Mouse (Mus musculus) MEL (cell line): ENCODE measurements around the gene Cdh13. TPM values are rescaled to one million over a fixed set of nuclear protein-coding genes. Genes with fewer than 3 reads are reported as not detected.

Source experiments
- DNase-seq: peaks from one replicate; pipeline ENCODE4 v3.0.0; 2011; ENCODE audit warnings: low read depth, low spot score
- H3K27ac ChIP-seq: 2 replicates; pipeline ENCODE4 v1.5.1; 2012; ENCODE audit warnings: low read depth, mild to moderate bottlenecking, control low read depth, low read length, moderate library complexity; ENCODE audit not compliant: control insufficient read depth
- H3K27me3 ChIP-seq, 2 experiments: fragments of 150-350 bp in 1 of 2; sonication (generic) in 1 of 2; 2 replicates each; pipeline ENCODE4 v1.6.1; 2012; ENCODE audit warnings: low read length in 2 of 2, mild to moderate bottlenecking in 2 of 2, improper control_type of control experiment in 1 of 2, moderate library complexity in 1 of 2; ENCODE audit not compliant: insufficient read depth in 2 of 2, control insufficient read depth in 1 of 2
- H3K36me3 ChIP-seq, 2 experiments: 2 replicates each; pipeline ENCODE4 v1.6.1; 2012 to 2014; ENCODE audit warnings: low read length in 2 of 2, improper control_type of control experiment in 1 of 2, inconsistent platforms in 1 of 2, mild to moderate bottlenecking in 1 of 2; ENCODE audit not compliant: insufficient read depth in 2 of 2, control insufficient read depth in 1 of 2
- H3K4me1 ChIP-seq, 2 experiments: fragments of 150-350 bp in 1 of 2; sonication (generic) in 1 of 2; 2 replicates each; pipeline ENCODE4 v1.6.1; 2012; ENCODE audit warnings: low read length in 2 of 2, improper control_type of control experiment in 1 of 2, mild to moderate bottlenecking in 1 of 2; ENCODE audit not compliant: insufficient read depth in 2 of 2, control insufficient read depth in 1 of 2
- H3K4me3 ChIP-seq, 2 experiments: fragments of 150-350 bp in 1 of 2; sonication (generic) in 1 of 2; 2 replicates each; pipeline ENCODE4 v1.5.1; 2012; ENCODE audit warnings: low read depth in 2 of 2, low read length in 2 of 2, mild to moderate bottlenecking in 2 of 2, moderate library complexity in 2 of 2, control low read depth in 1 of 2, improper control_type of control experiment in 1 of 2; ENCODE audit not compliant: control insufficient read depth in 1 of 2, insufficient read depth in 1 of 2
- H3K79me2 ChIP-seq: 2 replicates; pipeline ENCODE4 v1.6.1; 2012; ENCODE audit warnings: mild to moderate bottlenecking, low read length, moderate library complexity; ENCODE audit not compliant: control insufficient read depth, poor library complexity, insufficient read depth
- H3K9ac ChIP-seq: 2 replicates; pipeline ENCODE4 v1.6.1; 2012; ENCODE audit warnings: low read depth, mild to moderate bottlenecking, control low read depth, low read length, moderate library complexity; ENCODE audit not compliant: control insufficient read depth, poor library complexity, severe bottlenecking
- H3K9me3 ChIP-seq: fragments of 150-350 bp; sonication (generic); replicated peaks from 2 replicates; pipeline ENCODE4 v1.6.1; 2012; ENCODE audit warnings: mild to moderate bottlenecking, low read length, improper control_type of control experiment, moderate library complexity; ENCODE audit not compliant: insufficient read depth
- BHLHE40 ChIP-seq: IDR thresholded peaks from 2 replicates; pipeline ENCODE4 v1.6.1; 2012; ENCODE audit warnings: low read depth, mild to moderate bottlenecking, inconsistent platforms, low read length, improper control_type of control experiment, borderline replicate concordance
- CHD2 ChIP-seq: IDR thresholded peaks from 2 replicates; pipeline ENCODE4 v1.6.1; 2011; ENCODE audit warnings: low read length, improper control_type of control experiment
- ELF1 ChIP-seq: IDR thresholded peaks from 2 replicates; pipeline ENCODE4 v1.6.1; 2014; ENCODE audit warnings: low read depth, mild to moderate bottlenecking, inconsistent platforms, low read length, improper control_type of control experiment, moderate library complexity
- ETS1 ChIP-seq: IDR thresholded peaks from 2 replicates; pipeline ENCODE4 v1.6.1; 2012; ENCODE audit warnings: low read depth, mild to moderate bottlenecking, inconsistent platforms, low read length, improper control_type of control experiment, moderate library complexity
- GABPA ChIP-seq: IDR thresholded peaks from 2 replicates; pipeline ENCODE4 v1.6.1; 2012; ENCODE audit warnings: low read depth, mild to moderate bottlenecking, inconsistent platforms, low read length, improper control_type of control experiment, moderate library complexity
- JUND ChIP-seq: IDR thresholded peaks from 2 replicates; pipeline ENCODE4 v1.6.1; 2011; ENCODE audit warnings: low read depth, mild to moderate bottlenecking, improper control_type of control experiment, low read length
- MAFK ChIP-seq: IDR thresholded peaks from 2 replicates; pipeline ENCODE4 v1.6.1; 2011; ENCODE audit warnings: low read depth, mild to moderate bottlenecking, low read length, improper control_type of control experiment, borderline replicate concordance
- MAX ChIP-seq: IDR thresholded peaks from 2 replicates; pipeline ENCODE4 v1.6.1; 2011; ENCODE audit warnings: low read length, improper control_type of control experiment
- MAZ ChIP-seq: IDR thresholded peaks from 2 replicates; pipeline ENCODE4 v1.6.1; 2012; ENCODE audit warnings: low read depth, mild to moderate bottlenecking, inconsistent platforms, low read length, improper control_type of control experiment
- MEF2A ChIP-seq: IDR thresholded peaks from 2 replicates; pipeline ENCODE4 v1.6.1; 2014; ENCODE audit warnings: low read depth, mild to moderate bottlenecking, inconsistent platforms, low read length, improper control_type of control experiment; ENCODE audit not compliant: poor library complexity, insufficient replicate concordance, severe bottlenecking; ENCODE audit errors: extremely low read depth
- MXI1 ChIP-seq: IDR thresholded peaks from 2 replicates; pipeline ENCODE4 v1.6.1; 2011; ENCODE audit warnings: mild to moderate bottlenecking, low read depth, low read length, improper control_type of control experiment
- NELFE ChIP-seq: IDR thresholded peaks from 2 replicates; pipeline ENCODE4 v1.6.1; 2011; ENCODE audit warnings: low read depth, low read length, improper control_type of control experiment
- NRF1 ChIP-seq: IDR thresholded peaks from 2 replicates; pipeline ENCODE4 v1.6.1; 2014; ENCODE audit warnings: low read depth, mild to moderate bottlenecking, inconsistent platforms, low read length, improper control_type of control experiment, moderate library complexity; ENCODE audit not compliant: poor library complexity, insufficient read depth, severe bottlenecking
- POLR2A ChIP-seq, 2 experiments: IDR thresholded peaks; 2 replicates each; pipeline ENCODE4 v1.6.1; 2011 to 2012; ENCODE audit warnings: low read length in 2 of 2, mild to moderate bottlenecking in 2 of 2, control low read depth in 1 of 2, improper control_type of control experiment in 1 of 2, low read depth in 1 of 2, moderate library complexity in 1 of 2; ENCODE audit not compliant: control insufficient read depth in 1 of 2, insufficient read depth in 1 of 2, poor library complexity in 1 of 2
- POLR2AphosphoS5 ChIP-seq: IDR thresholded peaks from 2 replicates; pipeline ENCODE4 v1.6.1; 2012; ENCODE audit warnings: low read depth, borderline replicate concordance, mild to moderate bottlenecking, inconsistent platforms, low read length, moderate library complexity, mixed read lengths
- SIN3A ChIP-seq: IDR thresholded peaks from 2 replicates; pipeline ENCODE4 v1.6.1; 2012; ENCODE audit warnings: low read length, improper control_type of control experiment, inconsistent platforms
- TAL1 ChIP-seq: IDR thresholded peaks from 2 replicates; pipeline ENCODE4 v1.6.1; 2012; ENCODE audit warnings: mild to moderate bottlenecking, inconsistent platforms, low read length, moderate library complexity, mixed read lengths
- TBP ChIP-seq: IDR thresholded peaks from 2 replicates; pipeline ENCODE4 v1.8.0; 2011; ENCODE audit warnings: low read depth, low read length, improper control_type of control experiment
- UBTF ChIP-seq: IDR thresholded peaks from 2 replicates; pipeline ENCODE4 v1.6.1; 2012; ENCODE audit warnings: low read depth, mild to moderate bottlenecking, inconsistent platforms, low read length, improper control_type of control experiment, moderate library complexity, borderline replicate concordance; ENCODE audit not compliant: insufficient read depth
- USF1 ChIP-seq: IDR thresholded peaks from 2 replicates; pipeline ENCODE4 v1.6.1; 2014; ENCODE audit warnings: low read depth, mild to moderate bottlenecking, inconsistent platforms, low read length, improper control_type of control experiment, moderate library complexity
- USF2 ChIP-seq, 2 experiments: IDR thresholded peaks; 2 replicates each; pipeline ENCODE4 v1.6.1; 2011 to 2012; ENCODE audit warnings: improper control_type of control experiment in 2 of 2, low read length in 2 of 2, borderline replicate concordance in 1 of 2, inconsistent platforms in 1 of 2, low read depth in 1 of 2, mild to moderate bottlenecking in 1 of 2; ENCODE audit not compliant: insufficient read depth in 1 of 2
- ZKSCAN1 ChIP-seq: IDR thresholded peaks from 2 replicates; pipeline ENCODE4 v1.6.1; 2012; ENCODE audit warnings: low read depth, mild to moderate bottlenecking, inconsistent platforms, low read length, improper control_type of control experiment, moderate library complexity
- ZNF384 ChIP-seq: IDR thresholded peaks from 2 replicates; pipeline ENCODE4 v1.6.1; 2012; ENCODE audit warnings: low read depth, mild to moderate bottlenecking, inconsistent platforms, low read length, improper control_type of control experiment
- polyA plus RNA-seq, 2 experiments: library from polyadenylated mRNA; stranded (reverse) in 1 of 2; unstranded in 1 of 2; fragments of >175 nt in 1 of 2; fragments of >200 nt in 1 of 2; gene quantifications; 2 replicates each; pipeline versions ENCODE4 v1.2.1 to v1.2.4; 2012; ENCODE audit warnings: low replicate concordance in 2 of 2, low read depth in 1 of 2; ENCODE audit not compliant: insufficient read length in 2 of 2, insufficient read depth in 1 of 2, missing spikeins in 1 of 2
- total RNA-seq: library from RNA; depleted of rRNA; stranded (reverse); fragments of 300-350 nt; gene quantifications from 2 replicates; pipeline ENCODE4 v1.2.3, GENCODE M21; 2012

The Cdh13 gene
- total and polyA plus RNA-seq, 3 experiments, result not detected

DNA sequence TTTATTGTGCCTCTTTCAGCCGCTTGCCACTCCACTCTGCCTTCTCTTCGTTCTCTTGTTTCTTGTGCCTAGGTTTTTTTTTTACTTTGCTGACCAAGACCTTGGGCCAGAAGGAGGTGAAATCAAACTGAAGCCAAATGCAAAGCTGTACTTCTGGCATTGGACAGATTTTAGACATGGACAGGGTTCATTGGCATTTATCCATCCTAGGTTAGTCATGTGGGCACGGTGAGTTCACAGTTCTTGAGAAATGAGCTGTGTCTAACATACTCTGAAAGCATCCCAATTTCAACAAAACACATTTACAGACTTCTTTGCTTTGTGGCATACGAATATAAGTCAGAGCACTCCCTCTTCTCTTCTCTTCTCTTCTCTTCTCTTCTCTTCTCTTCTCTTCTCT, 543.2 kb downstream of the Cdh13 start:
- no peaks in the 10 kb centered on the region for H3K27me3 ChIP-seq
- no peaks in the 10 kb centered on the region for H3K79me2 ChIP-seq
- no peaks in the 10 kb centered on the region for H3K4me1 ChIP-seq
- no peaks in the 10 kb centered on the region for H3K36me3 ChIP-seq
- no peak overlapping the region for H3K27ac ChIP-seq
- TF ChIP-seq TBP (no peak), ZKSCAN1 (no peak), NRF1 (no peak), POLR2A (IDR thresholded peaks at IDR 0.05; ENCODE audit: control insufficient read depth in 1 of 2, insufficient read depth in 1 of 2, low read depth in 1 of 2, low read length in 2 of 2, poor library complexity in 1 of 2) (no peak), ETS1 (no peak), POLR2AphosphoS5 (no peak), GABPA (no peak), MAX (no peak), SIN3A (no peak), BHLHE40 (no peak), MAZ (no peak), MXI1 (no peak), CHD2 (no peak), NELFE (no peak), MEF2A (no peak)
- H3K4me3 ChIP-seq, result no peak overlapping the region
- no peak overlapping the region for H3K9ac ChIP-seq
- no peak for DNase-seq
- H3K9me3 ChIP-seq, result no peaks in the 10 kb centered on the region

DNA sequence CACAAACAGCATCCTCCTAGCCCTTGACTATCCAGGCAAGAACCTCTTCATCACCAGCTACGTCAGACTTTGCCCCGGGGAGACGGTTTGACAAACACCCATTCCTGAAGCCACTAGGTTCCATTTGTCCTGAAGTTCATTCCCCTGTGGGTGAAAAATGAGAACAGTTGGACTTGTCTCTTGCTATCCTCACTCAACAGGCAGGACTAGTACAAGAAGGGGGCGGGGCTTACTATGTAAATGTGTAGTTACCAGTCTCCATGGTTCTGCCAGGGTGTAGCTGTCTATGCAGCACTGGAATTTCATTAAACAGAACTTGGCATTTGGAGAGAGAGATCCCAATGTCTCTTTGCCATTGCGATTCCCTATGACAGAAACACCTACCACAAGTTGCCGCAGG, 544.2 kb downstream of the Cdh13 start:
- Histone ChIP-seq H3K4me3 (no peak overlapping the region), H3K9ac (no peak overlapping the region), H3K79me2 (no peaks in the 10 kb centered on the region), H3K4me1 (no peaks in the 10 kb centered on the region), H3K9me3 (no peaks in the 10 kb centered on the region), H3K36me3 (no peaks in the 10 kb centered on the region), H3K27ac (no peak overlapping the region), H3K27me3 (no peaks in the 10 kb centered on the region)
- no peak for TF ChIP-seq ZNF384
- no peak for TF ChIP-seq NELFE
- no peak for TF ChIP-seq JUND
- TF ChIP-seq MAZ, result no peak
- TF ChIP-seq TAL1, result no peak
- no peak for TF ChIP-seq MAFK
- no peak for TF ChIP-seq CHD2
- TF ChIP-seq USF2 (IDR thresholded peaks at IDR 0.05; ENCODE audit: borderline replicate concordance in 1 of 2, insufficient read depth in 1 of 2, low read depth in 1 of 2, low read length in 2 of 2), result no peak
- TF ChIP-seq ELF1, result no peak
- TF ChIP-seq USF1, result no peak
- TF ChIP-seq POLR2AphosphoS5, result no peak
- TF ChIP-seq MAX, result no peak
- TF ChIP-seq UBTF, result no peak
- no peak for TF ChIP-seq ZKSCAN1
- no peak for TF ChIP-seq TBP
- DNase-seq, result no peak
